In genomic region chr4:35135806-35136205, GRCm38 (mm10) we compare ENCODE assay signal across 28 mouse cellular contexts. TPM values are rescaled to one million over a fixed set of nuclear protein-coding genes. Genes with fewer than 3 reads are reported as not detected.
DNase-seq lines count a peak whose midpoint lies in the region; ATAC-seq and TF ChIP-seq lines count a peak whose summit lies in the region.
"Had no signal": no experiment of that assay in that cellular context is flagged by ENCODE, and none has a peak within 500 bp of the region (broad histone marks: within the 10 kb centered on the region; RNA-seq: fewer than 3 reads in every experiment).

No protein-coding gene starts in this region.

- DNase-seq in intestine, embryonic 14.5 days (ENCODE audit: low spot score) = no peak
- DNase-seq in liver, adult 2 months (ENCODE audit: extremely low read depth, low read depth, low spot score) = peak; percentile 34
- DNase-seq in liver = no peak
- peak; percentile 28 for DNase-seq in ES-E14 (ENCODE audit: low read depth, low spot score)
- no peak for DNase-seq in embryonic facial prominence, embryonic 10.5 days (ENCODE audit: low spot score)
- no peak for DNase-seq in spleen, postnatal 14 days (ENCODE audit: low spot score in 2 of 2)
- DNase-seq: adrenal gland, postnatal 14 days; cerebellum, adult 9-10 months; forebrain, postnatal 0 days; gastrocnemius, postnatal 14 days; heart, adult 2 months; heart, postnatal 14 days; kidney, postnatal 10 days; left cerebral cortex, postnatal 4 days; liver, embryonic 13.5 days; lung, embryonic 14.5 days; right cerebral cortex, postnatal 14 days; thymus, postnatal 25 days had no signal

- in situ Hi-C loops in ES-E14 (cut with MboI; ENCODE audit: low sequenced_read_pairs in 2 of 2, unreplicated experiment in 2 of 2) = no loop called here

- H3K79me2 ChIP-seq in liver, adult 2 months (ENCODE audit: control insufficient read depth, insufficient read depth, low read length) = peaks cover 30% of the 10 kb centered on the region

- TF ChIP-seq POLR2A in liver, adult 2 months (IDR thresholded peaks at IDR 0.05; ENCODE audit: extremely low read depth, insufficient read depth, low read length) = no peak

- 82% methylated on average over 4 of the region's 4 CpGs for WGBS in intestine, embryonic 14.5 days
- 71% methylated on average over 4 of the region's 4 CpGs for WGBS in intestine, postnatal 0 days
- WGBS in liver, adult 2 months = 38% methylated on average over 4 of the region's 4 CpGs
- 74% methylated on average over 4 of the region's 4 CpGs for WGBS in embryonic facial prominence, embryonic 10.5 days

- ATAC-seq in intestine, embryonic 14.5 days (replicated peaks; ENCODE audit: low FRiP score, low TSS enrichment, low read depth) = no peak
- no peak for ATAC-seq in intestine, postnatal 0 days
- ATAC-seq: forebrain, postnatal 0 days; midbrain, embryonic 13.5 days had no signal

- no peak overlapping the region for H3K4me2 ChIP-seq in intestine, embryonic 14.5 days (ENCODE audit: low read length)
- no peak overlapping the region for H3K4me2 ChIP-seq in intestine, postnatal 0 days (replicated peaks; ENCODE audit: low read depth)
- H3K4me2 ChIP-seq: heart, embryonic 13.5 days; hindbrain, embryonic 12.5 days; liver, embryonic 13.5 days; lung, embryonic 14.5 days; midbrain, embryonic 13.5 days; neural tube, embryonic 12.5 days had no signal

- H3K36me3 ChIP-seq in intestine, embryonic 14.5 days (ENCODE audit: control insufficient read depth, insufficient read depth, low read length) = no peaks in the 10 kb centered on the region
- H3K36me3 ChIP-seq in intestine, postnatal 0 days (ENCODE audit: control insufficient read depth, insufficient read depth) = no peaks in the 10 kb centered on the region; the same call in 1 of the 2 replicates
- no peaks in the 10 kb centered on the region for H3K36me3 ChIP-seq in liver, adult 2 months (ENCODE audit: control insufficient read depth, insufficient read depth, low read length)
- H3K36me3 ChIP-seq in ES-E14 (ENCODE audit: control insufficient read depth, insufficient read depth, low read length, poor library complexity, severe bottlenecking) = no peaks in the 10 kb centered on the region
- H3K36me3 ChIP-seq in embryonic facial prominence, embryonic 10.5 days (replicated peaks) = no peaks in the 10 kb centered on the region
- H3K36me3 ChIP-seq: heart, embryonic 13.5 days; hindbrain, embryonic 12.5 days; liver, embryonic 13.5 days; midbrain, embryonic 13.5 days; neural tube, embryonic 12.5 days had no signal

- no peaks in the 10 kb centered on the region for H3K9me3 ChIP-seq in intestine, embryonic 14.5 days (ENCODE audit: control insufficient read depth, low read length)
- no peaks in the 10 kb centered on the region for H3K9me3 ChIP-seq in intestine, postnatal 0 days (ENCODE audit: control insufficient read depth)
- H3K9me3 ChIP-seq in ES-E14 (ENCODE audit: control insufficient read depth, insufficient read depth, low read depth, low read length) = no peaks in the 10 kb centered on the region
- H3K9me3 ChIP-seq in embryonic facial prominence, embryonic 10.5 days = no peaks in the 10 kb centered on the region
- H3K9me3 ChIP-seq: heart, embryonic 13.5 days; hindbrain, embryonic 12.5 days; liver, embryonic 13.5 days; midbrain, embryonic 13.5 days; neural tube, embryonic 12.5 days had no signal

- peaks cover 19% of the 10 kb centered on the region for H3K4me1 ChIP-seq in intestine, embryonic 14.5 days (replicated peaks; ENCODE audit: control insufficient read depth, insufficient read depth, low read length)
- H3K4me1 ChIP-seq in intestine, postnatal 0 days (replicated peaks; ENCODE audit: control insufficient read depth, insufficient read depth, low read length) = no peaks in the 10 kb centered on the region; the same call in 1 of the 2 replicates
- peaks cover 32% of the 10 kb centered on the region for H3K4me1 ChIP-seq in liver, adult 2 months (ENCODE audit: control insufficient read depth, insufficient read depth, low read length)
- peaks cover 0 to 21% of the 10 kb centered on the region in 2 experiments; a peak in 2 of 4 replicates for H3K4me1 ChIP-seq in ES-E14 (ENCODE audit: control insufficient read depth in 2 of 2, insufficient read depth in 2 of 2, low read length in 2 of 2, poor library complexity in 1 of 2)
- H3K4me1 ChIP-seq in embryonic facial prominence, embryonic 10.5 days = peaks cover 22% of the 10 kb centered on the region
- H3K4me1 ChIP-seq: neural tube, embryonic 12.5 days had no signal

- H3K9ac ChIP-seq in intestine, embryonic 14.5 days (ENCODE audit: low read length) = no peak overlapping the region
- no peak overlapping the region for H3K9ac ChIP-seq in intestine, postnatal 0 days (ENCODE audit: low read depth, low read length)
- no peak overlapping the region for H3K9ac ChIP-seq in liver, adult 2 months (ENCODE audit: low read depth, low read length)
- H3K9ac ChIP-seq in ES-E14 (ENCODE audit: insufficient read depth, low read depth, low read length, poor library complexity, severe bottlenecking) = no peak overlapping the region
- H3K9ac ChIP-seq: forebrain, postnatal 0 days; heart, embryonic 13.5 days; hindbrain, embryonic 12.5 days; liver, embryonic 13.5 days; lung, embryonic 14.5 days; midbrain, embryonic 13.5 days; neural tube, embryonic 12.5 days had no signal

- H3K27me3 ChIP-seq in intestine, embryonic 14.5 days (replicated peaks; ENCODE audit: control insufficient read depth, insufficient read depth, low read length) = no peaks in the 10 kb centered on the region
- no peaks in the 10 kb centered on the region for H3K27me3 ChIP-seq in intestine, postnatal 0 days (replicated peaks; ENCODE audit: control insufficient read depth, insufficient read depth, low read length)
- H3K27me3 ChIP-seq in liver, adult 2 months (ENCODE audit: control insufficient read depth, insufficient read depth, low read length) = no peaks in the 10 kb centered on the region
- H3K27me3 ChIP-seq in embryonic facial prominence, embryonic 10.5 days (replicated peaks; ENCODE audit: low read depth, poor library complexity, severe bottlenecking) = no peaks in the 10 kb centered on the region
- H3K27me3 ChIP-seq: heart, embryonic 13.5 days; hindbrain, embryonic 12.5 days; liver, embryonic 13.5 days; midbrain, embryonic 13.5 days; neural tube, embryonic 12.5 days had no signal

- no peak for TF ChIP-seq CTCF in intestine, postnatal 0 days (IDR thresholded peaks at IDR 0.05; ENCODE audit: low read depth)
- TF ChIP-seq CTCF in liver, adult 2 months (IDR thresholded peaks at IDR 0.05; ENCODE audit: low read depth, low read length) = no peak

- 0 out of 2 replicates have a peak overlapping the region, but pooled peaks have one; percentile 33 for H3K27ac ChIP-seq in intestine, embryonic 14.5 days (ENCODE audit: low read depth)
- no peak overlapping the region for H3K27ac ChIP-seq in intestine, postnatal 0 days (ENCODE audit: low read depth, low read length)
- peak overlapping the region; percentile 37 for H3K27ac ChIP-seq in liver, adult 2 months (replicated peaks; ENCODE audit: insufficient read depth, low read depth, low read length)
- H3K27ac ChIP-seq in ES-E14 (ENCODE audit: insufficient read depth, low read depth, low read length, poor library complexity, severe bottlenecking) = peak overlapping the region; percentile 55; the same call in 1 of the 2 replicates
- H3K27ac ChIP-seq in embryonic facial prominence, embryonic 10.5 days (replicated peaks) = 0 out of 2 replicates have a peak overlapping the region, but pooled peaks have one; percentile 25
- H3K27ac ChIP-seq: heart, adult 2 months; heart, embryonic 13.5 days; hindbrain, embryonic 12.5 days; liver, embryonic 13.5 days; midbrain, embryonic 13.5 days; neural tube, embryonic 12.5 days had no signal

- H3K4me3 ChIP-seq in intestine, embryonic 14.5 days (ENCODE audit: low read depth, low read length) = no peak overlapping the region
- H3K4me3 ChIP-seq in intestine, postnatal 0 days (ENCODE audit: low read depth, low read length) = no peak overlapping the region
- no peak overlapping the region for H3K4me3 ChIP-seq in liver, adult 2 months (ENCODE audit: insufficient read depth, low read depth, low read length)
- no peak overlapping the region for H3K4me3 ChIP-seq in ES-E14 (ENCODE audit: insufficient read depth in 1 of 2, low read depth in 1 of 2, low read length in 2 of 2, poor library complexity in 1 of 2, severe bottlenecking in 1 of 2)
- no peak overlapping the region for H3K4me3 ChIP-seq in embryonic facial prominence, embryonic 10.5 days
- H3K4me3 ChIP-seq: heart, adult 2 months; heart, embryonic 13.5 days; hindbrain, embryonic 12.5 days; liver, embryonic 13.5 days; midbrain, embryonic 13.5 days; neural tube, embryonic 12.5 days had no signal

TF ChIP-seq in ES-E14, 5 proteins besides CTCF, POLR2A, EP300 and RAD21:
- TF ChIP-seq CHD2 (IDR thresholded peaks at IDR 0.05; ENCODE audit: low read depth, low read length) (no peak), MAFK (IDR thresholded peaks at IDR 0.05; ENCODE audit: insufficient read depth, low read depth, low read length) (no peak), ZC3H11A (IDR thresholded peaks at IDR 0.05; ENCODE audit: borderline replicate concordance, low read depth, low read length) (no peak), ZNF384 (IDR thresholded peaks at IDR 0.05; ENCODE audit: low read depth, low read length) (no peak), HCFC1 (IDR thresholded peaks at IDR 0.05; ENCODE audit: borderline replicate concordance, insufficient read depth, low read length) (no peak)

RNA-seq across cellular contexts. Expression of gene Ifnk, which starts 16.1 kb away (rescaled TPM):
- 0.23 and 0.70 TPM in 2 replicates for polyA plus RNA-seq in intestine, embryonic 14.5 days (2014; fragmentation: Nextera tagmentation; extraction: Ambion mirVana)
- polyA plus RNA-seq in intestine, postnatal 0 days (2015; fragmentation: Nextera tagmentation; extraction: Ambion mirVana) = 0.25 and 0.51 TPM in 2 replicates
- total RNA-seq in liver, adult 2 months (2014; rRNA removed) = not detected in 2 replicates
- polyA plus RNA-seq in liver, adult 2 months (2012; rRNA removed) = not detected in 2 replicates
- total RNA-seq in ES-E14 (2012; rRNA removed) = not detected in 2 replicates
- polyA plus RNA-seq in embryonic facial prominence, embryonic 10.5 days (2016; fragmentation: Nextera tagmentation; extraction: Ambion mirVana) = 0.45 TPM in 2 replicates
- total RNA-seq: adrenal gland, postnatal 14 days; forebrain, postnatal 0 days; gastrocnemius, postnatal 14 days; heart, adult 2 months; heart, postnatal 14 days; layer of hippocampus, adult 18-20 months; layer of hippocampus, postnatal 14 days; left cerebral cortex, adult 8-10 months; left cerebral cortex, postnatal 4 days; megakaryocyte, adult 5-6 weeks had no signal
- polyA plus RNA-seq: C2C12; forebrain, postnatal 0 days; heart, adult 2 months; heart, embryonic 13.5 days; hindbrain, embryonic 12.5 days; midbrain, embryonic 13.5 days; neural tube, embryonic 12.5 days had no signal

RNA-seq across cellular contexts. Expression of gene Mob3b, which starts 21.5 kb away (rescaled TPM):
- polyA plus RNA-seq in intestine, embryonic 14.5 days (2014; fragmentation: Nextera tagmentation; extraction: Ambion mirVana) = 21.2 and 21.3 TPM in 2 replicates
- 21.0 and 21.2 TPM in 2 replicates for polyA plus RNA-seq in intestine, postnatal 0 days (2015; fragmentation: Nextera tagmentation; extraction: Ambion mirVana)
- total RNA-seq in liver, adult 2 months (2014; rRNA removed) = 18.3 and 23.6 TPM in 2 replicates
- 13.4 and 16.5 TPM in 2 replicates for polyA plus RNA-seq in liver, adult 2 months (2012; rRNA removed)
- total RNA-seq in ES-E14 (2012; rRNA removed) = 8.3 and 10.5 TPM in 2 replicates
- 14.0 and 15.4 TPM in 2 replicates for polyA plus RNA-seq in embryonic facial prominence, embryonic 10.5 days (2016; fragmentation: Nextera tagmentation; extraction: Ambion mirVana)

Comparison
In these comparisons a context has a peak if more than half of its experiments do, and no peak if none do; other contexts are left out.
1. DNase-seq: peak in liver, adult 2 months (single experiment) and ES-E14 (single experiment); none in intestine, embryonic 14.5 days (single experiment), liver (single experiment), embryonic facial prominence, embryonic 10.5 days (single experiment) and spleen, postnatal 14 days (0 of 2).